Mouse (Mus musculus) spleen, postnatal 36 days (tissue): Measurements from ENCODE around the gene Idh3a.
"Not testable (repeated sequence)": the region's sequence is repeated elsewhere in the genome, so short reads cannot be mapped to it uniquely, and the experiment has no call there.

Experiments used
- DNase-seq, 2 experiments: peaks; one replicate each; pipeline ENCODE4 v3.0.0; 2022; ENCODE audit warnings: low spot score in 2 of 2, mixed read lengths in 1 of 2

Gene Idh3a

DNA sequence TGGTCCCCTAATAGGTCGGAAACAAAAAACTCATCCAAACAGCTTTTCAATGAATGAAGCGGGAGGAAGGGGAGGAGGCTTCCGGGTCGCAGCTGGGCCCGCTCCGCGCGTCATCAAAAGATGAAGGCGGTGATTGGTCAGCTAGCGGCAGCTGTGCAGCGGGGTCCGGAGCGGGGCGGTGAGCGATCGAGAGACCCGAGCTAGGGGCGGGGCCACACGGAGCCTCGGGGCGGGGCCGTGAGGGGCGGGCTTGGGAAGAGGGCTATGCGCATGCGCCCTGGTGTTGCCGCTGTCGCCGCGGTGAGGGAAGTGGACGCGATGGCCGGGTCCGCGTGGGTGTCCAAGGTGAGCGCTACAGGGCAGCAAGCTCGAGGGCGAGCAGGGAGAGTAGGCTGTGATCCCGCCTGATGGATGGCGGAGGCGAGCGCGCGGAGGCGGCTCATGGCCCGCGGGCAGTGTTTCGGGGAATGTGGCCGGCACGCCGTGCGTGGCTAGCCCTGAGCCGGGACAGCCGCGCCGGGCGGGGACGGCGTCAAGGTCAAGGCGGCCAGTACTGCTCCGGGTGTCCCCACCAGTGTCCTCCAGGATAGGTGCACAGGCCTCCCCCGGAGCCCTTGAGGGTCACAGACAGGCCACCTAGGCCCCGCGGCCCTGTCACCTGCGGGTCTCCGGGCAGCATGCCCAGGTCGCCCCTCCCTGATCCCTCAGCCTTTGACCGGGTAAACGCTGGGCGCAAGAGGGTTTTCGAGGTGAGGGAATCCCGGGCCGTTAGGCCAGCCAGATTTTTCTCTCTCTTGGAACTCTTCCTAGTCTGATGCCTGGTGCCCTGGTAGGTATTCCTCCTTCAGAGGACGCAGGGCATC lies at the start of gene Idh3a:
Gene Idh3a (plus strand): TSS at position 136 of the 863 bp plus-strand sequence.
- peak; percentile 98 for DNase-seq

DNA sequence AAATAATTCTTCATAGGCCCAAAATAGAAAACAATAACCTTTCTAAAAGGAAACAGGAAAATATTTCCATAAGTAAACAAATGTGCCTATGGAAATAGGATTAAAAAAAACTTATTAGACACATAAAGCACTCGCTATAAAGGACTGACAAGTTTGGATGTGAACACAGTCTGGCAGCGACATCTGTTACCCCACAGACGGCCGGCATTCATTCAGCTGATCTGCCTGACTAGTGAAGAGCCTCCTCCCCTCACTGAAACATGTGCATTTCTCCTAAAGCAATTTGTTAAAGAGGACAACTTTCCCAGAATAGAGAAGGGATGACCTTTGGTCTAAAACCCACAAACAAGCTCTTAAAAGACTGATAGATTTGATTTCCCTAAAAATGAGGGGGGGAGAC lies 49.1 kb upstream of the Idh3a start:
- no peak for DNase-seq

- no peak for DNase-seq
Observed at GRCm38 (mm10) chr9:54537480-54537879, 48.7 kb upstream of the Idh3a start.

DNA sequence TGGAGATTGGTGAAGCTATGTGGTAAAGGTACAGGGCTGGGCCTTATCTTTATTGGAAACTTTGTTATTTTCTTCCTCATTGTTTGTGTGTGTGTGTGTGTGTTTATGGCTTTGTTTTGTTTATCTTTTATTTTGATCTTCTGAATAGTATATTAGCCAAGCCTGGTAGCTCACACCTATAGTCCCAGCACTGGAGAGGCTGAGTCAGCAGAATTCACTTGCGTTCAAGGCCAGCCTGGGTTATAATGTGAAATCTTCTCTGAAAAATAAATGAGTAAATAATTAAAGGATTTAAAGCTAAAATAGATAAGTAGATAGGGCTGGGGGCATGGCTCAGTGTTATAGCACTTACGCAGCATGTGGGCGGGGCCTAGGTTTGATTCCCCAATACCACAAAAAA lies 47.9 kb upstream of the Idh3a start:
- no peak for DNase-seq

DNA sequence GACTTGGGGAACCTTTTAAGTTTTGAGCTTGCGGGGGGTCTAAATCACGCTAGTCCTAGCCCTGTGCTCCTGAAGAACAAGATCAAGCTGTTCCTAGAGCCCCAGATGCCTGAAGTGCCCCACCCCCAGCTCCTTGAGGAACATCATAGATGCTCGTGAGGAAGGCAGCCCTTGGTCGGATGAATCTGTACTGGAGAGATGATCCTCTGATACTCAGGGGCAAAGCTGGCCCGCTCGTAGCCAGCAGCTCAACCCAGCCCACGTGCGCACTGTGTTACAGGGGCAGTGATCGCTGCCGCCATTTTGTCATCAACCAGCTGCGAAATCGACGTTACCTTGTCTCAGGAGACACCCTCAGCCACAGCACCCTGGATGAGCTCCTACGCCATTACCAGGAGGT lies 47.5 kb upstream of the Idh3a start, which contains the start of gene Sh2d7:
Gene Sh2d7 (plus strand): TSS at position 301 of the 400 bp plus-strand sequence.
- DNase-seq = no peak

DNA sequence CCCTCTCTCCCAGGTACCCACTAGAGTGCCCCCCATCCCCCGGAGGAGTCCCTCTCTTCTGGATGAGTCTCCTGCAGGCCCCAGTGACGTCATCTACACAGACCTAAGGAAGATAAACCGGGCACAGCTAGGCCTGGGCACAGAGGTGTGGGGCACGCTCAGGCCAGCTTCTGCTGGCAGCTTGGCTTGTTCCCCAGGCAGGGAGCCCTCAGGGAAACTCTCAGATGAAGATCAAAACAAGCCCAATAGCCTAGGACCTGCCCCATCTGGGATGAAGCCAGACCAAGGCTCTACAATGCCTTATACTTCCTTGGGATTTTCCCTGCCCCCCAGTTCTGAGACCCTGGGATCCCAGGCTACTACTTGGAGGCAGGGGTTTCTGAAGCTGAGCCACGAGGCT lies 45.3 kb upstream of the Idh3a start:
- DNase-seq = no peak

- DNase-seq = no peak
Observed at GRCm38 (mm10) chr9:54544212-54544953, 41.8 kb upstream of the Idh3a start.

- DNase-seq = no peak
Observed at GRCm38 (mm10) chr9:54544954-54545315, 41.2 kb upstream of the Idh3a start.

DNA sequence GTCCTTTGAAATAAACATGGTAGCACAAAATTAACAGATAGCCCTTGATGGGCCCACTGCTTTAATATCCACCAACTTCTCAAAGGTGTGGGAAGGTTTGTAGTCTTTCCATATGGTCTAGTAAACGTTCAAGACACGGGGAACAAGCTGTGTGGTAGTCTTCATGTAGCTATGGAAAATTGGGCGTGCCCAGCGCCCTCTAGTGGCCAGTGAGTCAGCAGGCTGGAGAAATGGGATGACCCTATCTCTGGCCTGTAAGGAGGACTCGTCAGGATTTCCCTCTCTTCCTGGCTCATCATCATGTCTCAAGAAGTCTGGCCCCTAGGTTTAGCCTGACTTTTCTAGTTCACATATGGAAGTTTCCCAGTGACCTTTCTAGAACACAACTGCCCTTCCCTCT lies 38.6 kb upstream of the Idh3a start:
- DNase-seq = peak; percentile 3 to 26

DNA sequence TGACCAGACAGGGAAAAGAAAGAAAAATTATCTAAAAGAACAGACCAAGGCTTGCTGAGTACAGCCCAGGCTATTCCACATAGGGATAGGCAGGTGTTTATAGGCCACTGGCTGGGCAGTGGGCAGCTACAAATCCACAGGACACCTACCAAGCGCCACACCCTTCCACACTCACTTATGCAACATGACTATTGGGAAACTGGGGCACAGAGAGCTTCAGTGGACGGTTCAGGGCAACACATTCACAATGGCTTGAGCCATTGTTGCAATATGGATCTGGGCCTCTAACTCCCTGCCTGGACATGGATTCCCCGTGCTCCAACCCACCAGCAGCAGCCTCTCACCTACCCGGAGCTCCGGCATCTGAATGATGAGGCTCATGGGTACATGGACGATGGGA lies 36.7 kb upstream of the Idh3a start:
- no peak for DNase-seq

DNA sequence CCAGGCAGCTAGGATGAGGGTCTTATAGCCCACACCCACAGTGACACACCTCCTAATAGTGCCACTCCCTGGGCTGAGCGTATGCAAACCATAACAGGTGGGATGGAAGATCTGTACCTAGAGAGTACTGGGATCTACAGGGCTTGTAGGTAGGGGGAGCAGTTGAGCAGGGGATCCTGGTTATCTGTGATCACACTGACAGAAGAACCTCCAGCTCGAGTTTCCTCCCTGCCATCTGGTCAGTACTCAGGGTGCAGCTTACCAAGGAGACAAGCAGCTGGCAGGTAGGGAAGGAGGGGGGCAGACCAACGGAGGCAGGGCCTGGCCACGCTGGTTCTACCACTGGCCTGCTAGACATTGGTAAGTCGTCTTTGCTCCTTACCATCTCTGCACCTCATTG lies 33.7 kb upstream of the Idh3a start:
- peak in 1 of 2 experiments; percentile 8 for DNase-seq

- peak; percentile 45 to 49 for DNase-seq
Observed at GRCm38 (mm10) chr9:54555044-54555443, 31.1 kb upstream of the Idh3a start.

GRCm38 (mm10) chr9:54558731-54559130 lies 27.4 kb upstream of the Idh3a start:
- no peak for DNase-seq

- DNase-seq = peak; percentile 77 to 80
Observed at GRCm38 (mm10) chr9:54559771-54560471, 26.2 kb upstream of the Idh3a start, which contains the start of gene Cib2. Gene Cib2, minus strand, starts transcription at chr9:54560218.

DNA sequence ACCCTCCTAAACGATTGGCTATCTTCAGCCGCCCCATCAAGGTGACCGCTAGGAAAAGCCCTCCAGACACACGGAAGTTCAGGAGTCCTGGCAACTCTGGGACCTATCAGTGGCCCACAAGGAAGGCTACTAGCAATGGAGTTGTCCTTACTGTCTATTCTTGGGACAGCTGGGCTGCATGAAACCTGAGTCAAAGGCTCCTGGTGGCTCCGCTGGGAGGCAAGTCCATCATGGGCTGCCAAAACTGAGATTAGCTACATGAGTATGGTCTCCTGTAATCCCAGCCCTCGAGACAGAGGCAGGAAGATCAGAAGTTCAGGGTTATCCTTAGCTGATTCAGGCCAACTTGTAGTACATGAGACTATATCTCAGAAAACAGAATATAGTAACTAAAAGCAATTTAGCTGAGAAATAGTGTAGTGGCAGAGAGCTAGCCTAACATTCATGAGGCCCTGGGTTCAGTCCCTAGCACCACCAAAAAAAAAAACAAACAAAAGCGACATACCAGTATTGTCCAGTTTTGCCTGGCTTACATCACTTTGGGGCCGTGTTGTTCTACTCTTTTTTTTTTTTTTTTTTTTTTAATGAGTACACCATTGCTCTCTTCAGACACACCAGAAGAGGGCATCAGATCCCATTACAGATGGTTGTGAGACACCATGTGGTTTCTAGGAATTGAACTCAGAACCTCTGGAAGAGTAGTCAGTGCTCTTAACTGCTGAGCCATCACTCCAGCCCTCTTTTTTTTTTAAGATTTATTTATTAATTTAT lies 25.1 kb upstream of the Idh3a start:
- no peak for DNase-seq

DNA sequence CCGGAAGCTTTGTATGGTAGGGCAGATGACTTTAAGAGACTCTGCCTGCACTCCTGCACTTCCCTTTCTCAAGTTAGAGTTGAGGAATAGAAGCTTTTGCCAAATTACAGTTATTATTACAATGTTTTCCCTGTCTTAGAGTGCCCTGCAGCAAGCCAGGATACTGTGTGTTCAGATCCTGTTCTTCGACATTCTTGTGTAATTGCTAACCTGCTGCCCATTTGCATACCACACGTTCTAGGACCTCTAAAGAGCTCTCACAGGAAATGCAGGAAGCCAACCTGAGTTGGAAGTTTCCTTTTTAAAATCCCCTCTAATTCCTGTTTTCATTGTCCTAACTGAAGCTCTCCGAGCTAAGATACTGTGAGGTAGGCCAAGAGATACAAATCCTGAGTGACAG lies 19.2 kb upstream of the Idh3a start:
- DNase-seq = no peak

DNA sequence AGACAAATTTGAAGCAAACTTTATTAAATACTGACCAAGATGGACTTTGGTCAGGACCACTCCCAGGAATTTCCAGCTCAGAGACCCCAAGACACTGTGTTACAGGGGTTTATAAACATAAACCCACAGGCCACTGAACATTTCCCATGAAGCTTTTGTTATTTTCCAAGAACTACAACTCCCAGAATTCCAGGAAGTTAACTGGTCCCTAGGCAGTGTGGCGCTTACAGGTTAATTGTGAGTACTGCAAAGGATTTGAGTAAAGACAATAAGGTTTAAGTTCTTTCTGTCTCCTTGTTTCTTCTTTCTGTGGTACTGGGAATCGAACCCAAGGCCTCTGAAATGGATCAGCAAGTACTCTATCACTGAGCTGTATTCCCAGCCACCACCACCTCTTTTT lies 17.4 kb upstream of the Idh3a start:
- no peak for DNase-seq

GRCm38 (mm10) chr9:54571130-54571839 lies 14.8 kb upstream of the Idh3a start:
- DNase-seq = no peak

GRCm38 (mm10) chr9:54583712-54584111 lies 2.4 kb upstream of the Idh3a start:
- no peak for DNase-seq

- not testable (repeated sequence) for DNase-seq
Observed at GRCm38 (mm10) chr9:54584127-54584526, 2.0 kb upstream of the Idh3a start.

DNA sequence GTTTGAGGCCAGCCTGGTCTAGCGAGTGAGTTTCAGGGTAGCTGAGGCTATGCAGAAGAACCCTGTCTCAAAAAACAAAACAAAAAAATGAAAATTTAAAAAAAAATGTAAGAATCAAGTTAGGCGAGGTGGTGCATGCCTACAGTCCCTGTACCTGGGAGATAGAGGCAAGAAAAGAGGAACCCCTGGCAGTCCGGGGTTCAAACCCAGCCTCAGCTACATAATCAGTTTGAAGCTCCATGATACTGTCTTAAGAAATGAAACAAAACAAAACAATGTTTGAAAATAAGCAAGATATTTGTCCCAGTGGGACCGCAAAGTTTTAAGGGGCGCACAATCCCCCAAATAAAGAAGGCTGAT lies 315 bp upstream of the Idh3a start:
- DNase-seq = no peak
